ENCODE assay signal across 9 mouse cellular contexts in genomic region chr10:118049330-118049729, GRCm38 (mm10).
A peak's percentile ranks its signal among the peaks of the same experiment; 100 is the strongest.
DNase-seq lines count a peak whose midpoint lies in the region; ATAC-seq lines count a peak whose summit lies in the region.
"Had no signal": no experiment of that assay in that cellular context is flagged by ENCODE, and none has a peak within 500 bp of the region (broad histone marks: within the 10 kb centered on the region; RNA-seq: fewer than 3 reads in every experiment).

No protein-coding gene starts in this region.

- 71% methylated on average over 10 of the region's 10 CpGs for WGBS in heart, embryonic 14.5 days

- H3K27me3 ChIP-seq in heart, embryonic 14.5 days (ENCODE audit: control insufficient read depth, insufficient read depth, low read length): no peaks in the 10 kb centered on the region
- H3K27me3 ChIP-seq: megakaryocyte, embryonic 14.5 days had no signal

- peak; percentile 64 for ATAC-seq in heart, embryonic 14.5 days (ENCODE audit: insufficient number of reproducible peaks, insufficient read depth, low FRiP score, low read depth)

- no peak overlapping the region for H3K27ac ChIP-seq in heart, embryonic 14.5 days (replicated peaks in 1 of 2; ENCODE audit: control insufficient read depth in 1 of 2, insufficient read depth in 1 of 2, low read depth in 2 of 2, low read length in 2 of 2)

- no peaks in the 10 kb centered on the region; a peak in 1 of 4 replicates for H3K4me1 ChIP-seq in heart, embryonic 14.5 days (ENCODE audit: control insufficient read depth in 2 of 2, insufficient read depth in 2 of 2, low read length in 2 of 2)

- H3K4me3 ChIP-seq in heart, embryonic 14.5 days (ENCODE audit: control insufficient read depth in 1 of 2, insufficient read depth in 1 of 2, low read depth in 1 of 2, low read length in 2 of 2): no peak overlapping the region

- H3K9me3 ChIP-seq in heart, embryonic 14.5 days (ENCODE audit: control insufficient read depth, low read length): no peaks in the 10 kb centered on the region

- no peaks in the 10 kb centered on the region for H3K36me3 ChIP-seq in heart, embryonic 14.5 days (ENCODE audit: control insufficient read depth, insufficient read depth, low read length)

- H3K4me2 ChIP-seq in heart, embryonic 14.5 days (ENCODE audit: low read length): no peak overlapping the region

- peak; percentile 13 for DNase-seq in layer of hippocampus, adult 9-11 months
- DNase-seq in layer of hippocampus, postnatal 25 days (ENCODE audit: extremely low spot score in 1 of 2, low spot score in 1 of 2): no peak
- peak; percentile 19 for DNase-seq in NIH3T3 (ENCODE audit: low read depth)
- peak; percentile 66 to 71 for DNase-seq in cerebellum, adult 18-20 months
- DNase-seq in lung, postnatal 10 days: peak; percentile 92
- DNase-seq in thymus, adult 18-20 months: no peak
- DNase-seq in thymus, postnatal 14 days: no peak

- H3K9ac ChIP-seq in heart, embryonic 14.5 days (ENCODE audit: low read length): no peak overlapping the region

Comparison
In these comparisons a context has a peak if more than half of its experiments do, and no peak if none do; other contexts are left out.
1. DNase-seq: peak in layer of hippocampus, adult 9-11 months (single experiment), NIH3T3 (single experiment), cerebellum, adult 18-20 months (2 of 2) and lung, postnatal 10 days (single experiment); none in layer of hippocampus, postnatal 25 days (0 of 2), thymus, adult 18-20 months (0 of 2) and thymus, postnatal 14 days (single experiment).